Mouse (Mus musculus) left cerebral cortex, postnatal 10 days (tissue): Measurements from ENCODE around the gene Aars2. TPM values are rescaled to one million over a fixed set of nuclear protein-coding genes. Genes with fewer than 3 reads are reported as not detected.

Experiments used
- DNase-seq, 2 experiments: peaks; one replicate each; pipeline ENCODE4 v3.0.0; 2021 to 2022; ENCODE audit warnings: low spot score in 2 of 2, mixed read lengths in 1 of 2; ENCODE audit errors: extremely low spot score in 1 of 2
- intact Hi-C: fragments of 180-260 bp; cut with DNase I; formaldehyde crosslinking; loops from one replicate; pipeline ENCODE4 v1.15.1; 2025
- total RNA-seq, 2 experiments: library from RNA; stranded (reverse); gene quantifications; 2 replicates each; pipeline ENCODE4 v1.2.3; 2021

The Aars2 gene
- total RNA-seq, 2 experiments from 2014 or later: 21.2 to 23.4 TPM

- DNase-seq: peak; percentile 74 to 77
- intact Hi-C loops: loop anchor here (1.0 to 2.0 kb wide), 2 partner anchors 36 to 73 kb away; no protein-coding TSS in a partner anchor
These were observed 45.3 kb downstream of the Aars2 start for GRCm38 (mm10) chr17:45551816-45552451.

- no peak for DNase-seq
- intact Hi-C loops: loop anchor here (2.0 kb wide), 1 partner anchor 74 kb away; no protein-coding TSS in a partner anchor
These were observed 46.4 kb downstream of the Aars2 start for GRCm38 (mm10) chr17:45553065-45553464.

GRCm38 (mm10) chr17:45554420-45554819 lies 47.8 kb downstream of the Aars2 start:
- intact Hi-C loops: no loop called here
- DNase-seq: no peak

- intact Hi-C loops: no loop called here
- peak; percentile 84 to 96 for DNase-seq
These were observed 48.9 kb downstream of the Aars2 start, which contains the start of gene Nfkbie for GRCm38 (mm10) chr17:45555452-45556106. TSS of gene Nfkbie (plus strand) at chr17:45555703.

- intact Hi-C loops: no loop called here
- DNase-seq: no peak
These were observed 49.5 kb downstream of the Aars2 start for GRCm38 (mm10) chr17:45556107-45556489.

- DNase-seq: no peak
- intact Hi-C loops: no loop called here
These were observed 50.0 kb downstream of the Aars2 start for GRCm38 (mm10) chr17:45556514-45557245.

GRCm38 (mm10) chr17:45557246-45557824 lies 50.7 kb downstream of the Aars2 start:
- DNase-seq: no peak
- intact Hi-C loops: no loop called here

GRCm38 (mm10) chr17:45557998-45558862 lies 51.6 kb downstream of the Aars2 start:
- intact Hi-C loops: no loop called here
- peak in 1 of 2 experiments; percentile 44 for DNase-seq

- intact Hi-C loops: no loop called here
- no peak for DNase-seq
These were observed 53.3 kb downstream of the Aars2 start for GRCm38 (mm10) chr17:45559732-45560525.

- intact Hi-C loops: no loop called here
- DNase-seq: no peak
These were observed 56.6 kb downstream of the Aars2 start for GRCm38 (mm10) chr17:45563216-45563615.

- peak; percentile 87 to 96 for DNase-seq
- intact Hi-C loops: loop anchor here (1.0 kb wide), 1 partner anchor 8 kb away; no protein-coding TSS in a partner anchor
These were observed 57.3 kb downstream of the Aars2 start, which contains the start of gene Slc35b2 for GRCm38 (mm10) chr17:45563655-45564530. TSS of gene Slc35b2 (plus strand) at chr17:45563874.

- DNase-seq: peak in 1 of 2 experiments; percentile 58
- intact Hi-C loops: loop anchor here (1.0 kb wide), 1 partner anchor 8 kb away; no protein-coding TSS in a partner anchor
These were observed 58.0 kb downstream of the Aars2 start for GRCm38 (mm10) chr17:45564531-45565084.

- no peak for DNase-seq
- intact Hi-C loops: no loop called here
These were observed 58.5 kb downstream of the Aars2 start for GRCm38 (mm10) chr17:45565103-45565502.

- intact Hi-C loops: no loop called here
- no peak for DNase-seq
These were observed 59.4 kb downstream of the Aars2 start for GRCm38 (mm10) chr17:45566031-45566359.

GRCm38 (mm10) chr17:45566360-45567161 lies 59.9 kb downstream of the Aars2 start:
- intact Hi-C loops: no loop called here
- peak in 1 of 2 experiments; percentile 41 for DNase-seq

- intact Hi-C loops: no loop called here
- DNase-seq: no peak
These were observed 60.5 kb downstream of the Aars2 start for GRCm38 (mm10) chr17:45567162-45567601.
